Mouse (Mus musculus) ES-E14 (cell line): ENCODE results near the gene Ahcyl2.

Experiments
- CHD2 ChIP-seq: IDR thresholded peaks from 2 replicates; pipeline ENCODE4 v1.6.1; 2014; ENCODE audit warnings: mild to moderate bottlenecking, low read depth, low read length, inconsistent platforms
- HCFC1 ChIP-seq: IDR thresholded peaks from 2 replicates; pipeline ENCODE4 v1.6.1; 2012; ENCODE audit warnings: low read length, inconsistent platforms, borderline replicate concordance; ENCODE audit not compliant: insufficient read depth
- MAFK ChIP-seq: IDR thresholded peaks from 2 replicates; pipeline ENCODE4 v1.6.1; 2014; ENCODE audit warnings: mild to moderate bottlenecking, low read depth, low read length, inconsistent platforms; ENCODE audit not compliant: insufficient read depth
- ZC3H11A ChIP-seq: IDR thresholded peaks from 2 replicates; pipeline ENCODE4 v1.6.1; 2012; ENCODE audit warnings: low read depth, mild to moderate bottlenecking, inconsistent platforms, low read length, borderline replicate concordance
- ZNF384 ChIP-seq: IDR thresholded peaks from 2 replicates; pipeline ENCODE4 v1.6.1; 2012; ENCODE audit warnings: low read depth, low read length, inconsistent platforms

- no peak for TF ChIP-seq ZNF384
- no peak for TF ChIP-seq MAFK
- TF ChIP-seq ZC3H11A, result no peak
- TF ChIP-seq CHD2, result no peak
- no peak for TF ChIP-seq HCFC1
These were observed 9.4 kb downstream of the Ahcyl2 start for GRCm38 (mm10) chr6:29777238-29777555.
